Mouse (Mus musculus): ENCODE measurements at regions not wholly inside any gene's neighbourhood (a gene's known extent, or its start where the extent isn't known, plus 50 kb on each side); places are given as distances from the start of the nearest gene placed in this dataset.

DNA sequence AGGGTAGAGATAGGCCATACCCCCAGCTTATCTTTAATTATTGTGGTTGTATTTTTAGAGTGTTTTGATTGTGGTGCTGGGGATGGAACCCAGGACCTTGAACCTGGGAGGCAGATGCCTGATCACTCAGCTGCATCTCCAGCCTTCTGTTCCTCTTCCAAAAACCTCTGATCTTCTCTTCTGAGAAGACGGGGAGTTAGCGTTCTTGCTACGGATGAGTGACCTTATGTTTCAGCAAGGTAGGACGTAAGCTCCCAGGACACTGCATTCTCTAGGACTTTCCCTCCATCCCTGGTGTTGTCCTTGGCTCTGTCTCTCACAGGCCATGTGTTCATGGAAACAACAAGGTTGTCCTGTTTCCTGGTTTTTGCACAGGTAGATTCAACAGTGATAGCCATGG is 140.0 kb upstream of the 1700016C15Rik start:
- Histone ChIP-seq H3K9me3 (peaks cover 16% of the 10 kb centered on the region), H3K4me3 (replicated peaks) (no peak overlapping the region), H3K27me3 (replicated peaks) (no peaks in the 10 kb centered on the region), H3K36me3 (replicated peaks; ENCODE audit: low read length) (no peaks in the 10 kb centered on the region), H3K4me1 (peaks cover 7% of the 10 kb centered on the region)
- TF ChIP-seq GATA1 (IDR thresholded peaks at IDR 0.05; ENCODE audit: borderline replicate concordance, low read length) (no peak), FLI1 (IDR thresholded peaks at IDR 0.05; ENCODE audit: low read length) (no peak)

DNA sequence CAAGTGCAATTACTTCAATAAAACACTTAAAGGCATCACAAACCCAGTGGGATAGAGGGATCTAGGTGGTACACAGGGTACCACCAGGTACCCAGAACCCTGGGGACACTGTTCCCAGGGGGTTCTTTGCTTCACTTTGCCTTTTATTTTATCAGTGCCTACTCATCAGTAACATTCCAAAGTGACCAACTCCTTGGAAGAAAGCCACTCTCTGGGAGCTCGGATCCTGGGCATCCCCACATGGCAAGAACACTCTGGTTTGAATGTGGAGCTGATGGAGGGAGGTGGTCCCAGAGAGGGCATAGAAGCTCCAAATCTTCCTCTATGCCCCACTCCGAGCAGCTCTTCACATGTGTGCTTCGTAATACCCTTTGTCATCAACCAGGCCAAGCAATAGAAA is 137.9 kb upstream of the 1700016C15Rik start:
- no peaks in the 10 kb centered on the region for H3K4me1 ChIP-seq
- peaks cover 18% of the 10 kb centered on the region for H3K9me3 ChIP-seq
- no peaks in the 10 kb centered on the region for H3K27me3 ChIP-seq (replicated peaks)
- H3K4me3 ChIP-seq (replicated peaks) = no peak overlapping the region
- H3K36me3 ChIP-seq (replicated peaks; ENCODE audit: low read length) = no peaks in the 10 kb centered on the region
- TF ChIP-seq GATA1 (IDR thresholded peaks at IDR 0.05; ENCODE audit: borderline replicate concordance, low read length) (no peak), FLI1 (IDR thresholded peaks at IDR 0.05; ENCODE audit: low read length) (no peak)

GRCm38 (mm10) chr1:177592337-177592736 is 137.3 kb upstream of the 1700016C15Rik start:
- Histone ChIP-seq H3K36me3 (replicated peaks; ENCODE audit: low read length) (no peaks in the 10 kb centered on the region), H3K4me1 (no peaks in the 10 kb centered on the region), H3K27me3 (replicated peaks) (no peaks in the 10 kb centered on the region), H3K9me3 (peaks cover 18% of the 10 kb centered on the region), H3K4me3 (replicated peaks) (no peak overlapping the region)
- TF ChIP-seq FLI1 (IDR thresholded peaks at IDR 0.05; ENCODE audit: low read length) (no peak), GATA1 (IDR thresholded peaks at IDR 0.05; ENCODE audit: borderline replicate concordance, low read length) (no peak)

GRCm38 (mm10) chr1:177594341-177594740 is 135.3 kb upstream of the 1700016C15Rik start:
- H3K4me3 ChIP-seq (replicated peaks) = no peak overlapping the region
- no peaks in the 10 kb centered on the region for H3K36me3 ChIP-seq (replicated peaks; ENCODE audit: low read length)
- H3K27me3 ChIP-seq (replicated peaks) = no peaks in the 10 kb centered on the region
- peaks cover 18% of the 10 kb centered on the region for H3K9me3 ChIP-seq
- TF ChIP-seq GATA1 (IDR thresholded peaks at IDR 0.05; ENCODE audit: borderline replicate concordance, low read length) = no peak
- H3K4me1 ChIP-seq = no peaks in the 10 kb centered on the region

GRCm38 (mm10) chr1:177595326-177595914 is 134.2 kb upstream of the 1700016C15Rik start:
- TF ChIP-seq GATA1 (IDR thresholded peaks at IDR 0.05; ENCODE audit: borderline replicate concordance, low read length) (no peak), FLI1 (IDR thresholded peaks at IDR 0.05; ENCODE audit: low read length) (no peak)
- Histone ChIP-seq H3K27me3 (replicated peaks) (no peaks in the 10 kb centered on the region), H3K4me3 (replicated peaks) (no peak overlapping the region), H3K4me1 (no peaks in the 10 kb centered on the region), H3K9me3 (peaks cover 18% of the 10 kb centered on the region), H3K36me3 (replicated peaks; ENCODE audit: low read length) (no peaks in the 10 kb centered on the region)

GRCm38 (mm10) chr1:177597036-177597435 is 132.6 kb upstream of the 1700016C15Rik start:
- Histone ChIP-seq H3K27me3 (replicated peaks) (no peaks in the 10 kb centered on the region), H3K36me3 (replicated peaks; ENCODE audit: low read length) (no peaks in the 10 kb centered on the region), H3K4me1 (no peaks in the 10 kb centered on the region), H3K4me3 (replicated peaks) (no peak overlapping the region), H3K9me3 (peaks cover 18% of the 10 kb centered on the region)
- TF ChIP-seq FLI1 (IDR thresholded peaks at IDR 0.05; ENCODE audit: low read length) (no peak), GATA1 (IDR thresholded peaks at IDR 0.05; ENCODE audit: borderline replicate concordance, low read length) (no peak)

DNA sequence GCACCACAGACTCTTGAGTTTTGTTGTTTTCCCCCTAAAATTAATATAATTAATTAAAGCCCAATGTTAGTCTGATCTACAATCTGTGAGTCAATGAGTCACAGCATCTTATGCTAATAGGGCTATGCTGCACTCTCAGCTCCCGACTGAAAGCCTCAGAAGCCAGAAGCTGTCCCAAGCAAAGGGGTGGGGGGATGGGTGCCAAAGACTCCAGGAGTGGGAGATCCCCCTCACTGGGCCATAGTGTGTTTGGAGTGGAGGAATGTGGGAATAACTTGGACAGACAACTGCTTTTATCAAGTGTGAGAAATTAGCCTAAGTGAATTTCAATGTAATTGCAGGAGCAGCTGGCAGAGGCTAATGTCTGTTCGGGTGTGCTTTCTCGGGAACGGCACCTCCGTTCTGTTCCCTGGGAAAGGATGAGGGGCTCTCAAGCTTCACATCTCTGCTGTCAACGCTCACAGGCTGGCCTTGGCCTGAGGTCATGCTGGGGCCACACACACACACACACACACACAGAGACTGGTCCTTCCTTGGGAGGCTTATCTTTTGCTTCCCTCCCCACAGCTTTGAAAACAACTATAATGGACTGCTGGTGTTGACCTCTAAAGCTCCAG is 124.2 kb upstream of the 1700016C15Rik start:
- H3K27me3 ChIP-seq (replicated peaks) = peaks cover 1% of the 10 kb centered on the region
- H3K9me3 ChIP-seq = 0 out of 2 replicates have a peak, but pooled peaks cover 3% of the 10 kb centered on the region
- no peaks in the 10 kb centered on the region for H3K36me3 ChIP-seq (replicated peaks; ENCODE audit: low read length)
- no peaks in the 10 kb centered on the region for H3K4me1 ChIP-seq
- H3K4me3 ChIP-seq (replicated peaks) = no peak overlapping the region
- no peak for TF ChIP-seq GATA1 (IDR thresholded peaks at IDR 0.05; ENCODE audit: borderline replicate concordance, low read length)
- no peak for TF ChIP-seq FLI1 (IDR thresholded peaks at IDR 0.05; ENCODE audit: low read length)

DNA sequence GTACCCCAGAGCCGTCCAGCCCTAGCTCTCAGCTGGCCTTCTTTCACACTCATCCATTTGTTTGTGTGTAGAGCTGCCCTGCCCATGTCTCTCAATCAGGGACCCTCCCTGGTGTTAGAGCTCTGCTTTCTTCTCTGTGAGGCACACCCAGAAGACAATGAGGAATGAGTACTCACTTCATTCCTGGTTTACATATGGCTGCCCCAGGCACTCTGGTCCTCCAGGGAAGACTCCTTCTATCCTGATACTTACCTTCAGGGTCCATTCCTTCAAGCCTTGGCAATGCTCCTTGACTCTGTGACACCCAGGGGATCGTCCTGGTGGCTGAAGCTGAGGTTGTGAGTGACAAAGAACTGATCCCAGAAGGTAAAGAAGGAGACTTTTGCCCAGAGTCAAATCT is 122.0 kb upstream of the 1700016C15Rik start:
- Histone ChIP-seq H3K27me3 (replicated peaks) (peaks cover 3% of the 10 kb centered on the region), H3K9me3 (0 out of 2 replicates have a peak, but pooled peaks cover 3% of the 10 kb centered on the region), H3K4me3 (replicated peaks) (no peak overlapping the region), H3K36me3 (replicated peaks; ENCODE audit: low read length) (no peaks in the 10 kb centered on the region), H3K4me1 (no peaks in the 10 kb centered on the region)
- TF ChIP-seq FLI1 (IDR thresholded peaks at IDR 0.05; ENCODE audit: low read length) (no peak), GATA1 (IDR thresholded peaks at IDR 0.05; ENCODE audit: borderline replicate concordance, low read length) (no peak)

DNA sequence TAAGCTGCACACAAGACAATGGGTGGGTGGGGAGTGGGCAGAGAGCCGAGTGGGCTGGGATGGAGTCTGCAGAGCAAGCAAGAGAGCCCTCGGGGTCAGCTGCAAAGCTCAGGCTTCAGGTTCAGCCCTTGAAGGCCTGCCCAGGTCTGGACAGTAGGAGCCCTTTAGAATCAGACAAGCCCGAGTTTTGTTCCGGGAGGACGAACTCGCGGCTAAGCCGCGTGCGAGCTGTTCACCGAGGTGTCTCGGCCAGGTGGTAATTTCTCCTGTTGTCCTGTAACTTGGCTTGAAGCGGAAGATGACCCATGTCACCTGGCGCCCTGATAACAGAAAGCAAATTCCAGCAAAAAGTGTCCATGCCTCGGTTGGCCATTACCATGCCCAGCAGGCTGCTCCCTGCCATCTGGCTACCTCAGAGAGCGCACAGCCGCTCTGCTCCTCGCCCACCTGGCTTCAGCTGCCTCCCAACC is 121.0 kb upstream of the 1700016C15Rik start:
- no peaks in the 10 kb centered on the region for H3K36me3 ChIP-seq (replicated peaks; ENCODE audit: low read length)
- H3K9me3 ChIP-seq = 0 out of 2 replicates have a peak, but pooled peaks cover 3% of the 10 kb centered on the region
- TF ChIP-seq FLI1 (IDR thresholded peaks at IDR 0.05; ENCODE audit: low read length) (no peak), GATA1 (IDR thresholded peaks at IDR 0.05; ENCODE audit: borderline replicate concordance, low read length) (no peak)
- no peaks in the 10 kb centered on the region for H3K4me1 ChIP-seq
- H3K27me3 ChIP-seq (replicated peaks) = peaks cover 3% of the 10 kb centered on the region
- H3K4me3 ChIP-seq (replicated peaks) = no peak overlapping the region

DNA sequence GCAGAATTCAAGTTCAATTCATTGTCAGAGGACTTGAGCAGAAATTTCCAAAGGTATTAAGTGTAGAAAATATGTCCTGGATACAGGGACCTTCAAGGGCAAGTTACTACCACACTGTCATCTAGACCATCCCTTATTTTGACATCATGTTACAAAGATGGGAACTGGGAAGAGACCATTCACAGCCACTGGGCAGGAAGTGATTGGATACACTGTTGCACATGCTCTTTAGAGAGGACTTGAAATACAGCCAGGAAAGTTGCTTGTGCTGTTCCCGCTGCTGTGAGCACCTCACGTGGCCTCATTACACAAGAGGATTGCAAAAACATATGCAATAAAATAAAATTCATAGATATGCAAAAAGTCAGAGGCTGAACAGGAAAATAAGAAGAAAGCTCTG is 120.4 kb upstream of the 1700016C15Rik start:
- no peaks in the 10 kb centered on the region for H3K36me3 ChIP-seq (replicated peaks; ENCODE audit: low read length)
- 0 out of 2 replicates have a peak, but pooled peaks cover 3% of the 10 kb centered on the region for H3K9me3 ChIP-seq
- H3K4me1 ChIP-seq = no peaks in the 10 kb centered on the region
- H3K4me3 ChIP-seq (replicated peaks) = no peak overlapping the region
- no peak for TF ChIP-seq FLI1 (IDR thresholded peaks at IDR 0.05; ENCODE audit: low read length)
- no peak for TF ChIP-seq GATA1 (IDR thresholded peaks at IDR 0.05; ENCODE audit: borderline replicate concordance, low read length)
- peaks cover 3% of the 10 kb centered on the region for H3K27me3 ChIP-seq (replicated peaks)

Data from megakaryocyte, embryonic 14.5 days (primary cell).